Mouse (Mus musculus) midbrain, embryonic 12.5 days (tissue): ENCODE measurements at regions not wholly inside any gene's neighbourhood (a gene's known extent, or its start where the extent isn't known, plus 50 kb on each side); places are given as distances from the start of the nearest gene placed in this dataset.
A peak's percentile ranks its signal among the peaks of the same experiment; 100 is the strongest.

Source experiments
- ATAC-seq: fragments of 200-750 bp; cut with Nextera tagmentation; 2 replicates; pipeline ENCODE4 v1.8.0; 2017; ENCODE audit warnings: low read depth, moderate TSS enrichment, moderate library complexity; ENCODE audit not compliant: low FRiP score
- H3K27ac ChIP-seq: fragments of 300-500 bp; sonication (generic); replicated peaks from 2 replicates; pipeline ENCODE4 v1.5.1; 2016; ENCODE audit warnings: mild to moderate bottlenecking
- H3K27me3 ChIP-seq: fragments of 300-500 bp; sonication (generic); 2 replicates; pipeline ENCODE4 v1.6.1; 2016; ENCODE audit warnings: mild to moderate bottlenecking
- H3K36me3 ChIP-seq: fragments of 300-500 bp; sonication (generic); 2 replicates; pipeline ENCODE4 v1.6.1; 2016
- H3K4me1 ChIP-seq: fragments of 300-500 bp; sonication (generic); 2 replicates; pipeline ENCODE4 v1.6.1; 2016
- H3K4me2 ChIP-seq: fragments of 300-500 bp; sonication (generic); replicated peaks from 2 replicates; pipeline ENCODE4 v1.6.1; 2016; ENCODE audit warnings: mild to moderate bottlenecking, moderate library complexity
- H3K4me3 ChIP-seq: fragments of 300-500 bp; sonication (generic); 2 replicates; pipeline ENCODE4 v1.5.1; 2016; ENCODE audit warnings: mild to moderate bottlenecking
- H3K9ac ChIP-seq: fragments of 300-500 bp; sonication (generic); replicated peaks from 2 replicates; pipeline ENCODE4 v1.6.1; 2016; ENCODE audit warnings: mild to moderate bottlenecking, moderate library complexity
- H3K9me3 ChIP-seq: fragments of 300-500 bp; sonication (generic); 2 replicates; pipeline ENCODE4 v1.6.1; 2016; ENCODE audit warnings: mild to moderate bottlenecking
- WGBS: fragments of 180-500 bp; shearing (Covaris S2); methylation state at CpG from one replicate; pipeline ENCODE4 v1.1.7; 2016; 5-methylcytosine and 5-hydroxymethylcytosine counted together

- Histone ChIP-seq H3K36me3 (no peaks in the 10 kb centered on the region), H3K9ac (no peak overlapping the region), H3K27me3 (peaks cover 17% of the 10 kb centered on the region), H3K9me3 (no peaks in the 10 kb centered on the region), H3K4me2 (no peak overlapping the region), H3K4me3 (no peak overlapping the region), H3K27ac (no peak overlapping the region), H3K4me1 (peaks cover 7% of the 10 kb centered on the region; the same call in 1 of the 2 replicates)
- ATAC-seq = no peak
- WGBS = 94% methylated on average over 7 of the region's 7 CpGs
Observed at GRCm38 (mm10) chr1:88968142-88968541, 102.1 kb upstream of the Sh3bp4 start.

DNA sequence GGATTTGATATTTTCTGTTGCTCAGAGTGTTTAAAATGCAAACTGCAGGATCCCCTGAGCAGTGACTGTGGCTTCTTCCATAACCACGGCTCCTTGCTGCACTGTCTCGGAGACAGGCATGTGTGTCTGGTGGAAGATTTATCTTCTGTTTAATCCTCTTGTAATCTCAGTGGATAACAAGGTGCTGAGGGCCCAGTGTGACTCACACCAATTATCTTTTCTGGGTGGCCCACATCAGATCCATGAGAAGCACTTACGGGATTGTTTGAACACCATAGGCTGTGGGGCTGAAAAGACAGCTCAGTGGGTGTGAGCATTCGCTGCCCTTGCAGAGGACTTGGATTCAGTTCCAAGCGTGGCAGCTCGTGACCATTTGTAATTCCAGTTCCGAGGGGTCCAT lies 101.2 kb upstream of the Sh3bp4 start:
- WGBS = 63% methylated on average over 7 of the region's 7 CpGs
- Histone ChIP-seq H3K9ac (no peak overlapping the region), H3K36me3 (no peaks in the 10 kb centered on the region), H3K4me2 (no peak overlapping the region), H3K4me3 (no peak overlapping the region), H3K4me1 (peaks cover 7% of the 10 kb centered on the region; the same call in 1 of the 2 replicates), H3K27me3 (peaks cover 17% of the 10 kb centered on the region), H3K9me3 (no peaks in the 10 kb centered on the region), H3K27ac (no peak overlapping the region)
- ATAC-seq = no peak

- H3K27me3 ChIP-seq = peaks cover 17% of the 10 kb centered on the region
- H3K4me3 ChIP-seq = no peak overlapping the region
- no peak for ATAC-seq
- no peak overlapping the region for H3K4me2 ChIP-seq
- no peaks in the 10 kb centered on the region for H3K9me3 ChIP-seq
- WGBS = 89% methylated on average over 3 of the region's 3 CpGs
- no peak overlapping the region for H3K9ac ChIP-seq
- peaks cover 7% of the 10 kb centered on the region; the same call in 1 of the 2 replicates for H3K4me1 ChIP-seq
- no peak overlapping the region for H3K27ac ChIP-seq
- no peaks in the 10 kb centered on the region for H3K36me3 ChIP-seq
Observed at GRCm38 (mm10) chr1:88969630-88970029, 100.6 kb upstream of the Sh3bp4 start.

DNA sequence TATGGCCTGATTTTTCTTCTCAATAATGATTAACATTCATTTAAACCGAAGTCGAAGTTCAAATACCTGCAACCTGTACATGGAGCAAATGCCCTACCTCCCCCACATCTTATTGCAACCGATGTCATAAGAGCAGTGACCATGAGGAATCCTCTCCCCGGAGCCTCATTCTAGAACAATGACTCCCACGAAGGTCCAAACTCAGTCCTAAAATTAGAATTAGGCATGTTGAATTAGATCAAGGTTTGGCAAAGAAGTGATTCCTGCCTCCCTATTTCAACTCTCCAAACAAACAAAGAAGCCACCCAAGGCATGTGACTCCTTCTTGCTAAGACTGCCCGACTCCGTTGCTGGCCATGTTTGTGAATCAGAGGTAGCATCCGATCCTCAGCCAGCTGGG lies 94.1 kb upstream of the Sh3bp4 start:
- no peaks in the 10 kb centered on the region for H3K36me3 ChIP-seq
- H3K4me3 ChIP-seq = no peak overlapping the region
- 91% methylated on average over 8 of the region's 8 CpGs for whole genome bisulfite sequencing
- no peak overlapping the region for H3K9ac ChIP-seq
- peaks cover 6% of the 10 kb centered on the region; the same call in 1 of the 2 replicates for H3K9me3 ChIP-seq
- H3K27me3 ChIP-seq = no peaks in the 10 kb centered on the region
- peaks cover 7% of the 10 kb centered on the region; the same call in 1 of the 2 replicates for H3K4me1 ChIP-seq
- no peak for ATAC-seq
- H3K4me2 ChIP-seq = no peak overlapping the region
- H3K27ac ChIP-seq = no peak overlapping the region

DNA sequence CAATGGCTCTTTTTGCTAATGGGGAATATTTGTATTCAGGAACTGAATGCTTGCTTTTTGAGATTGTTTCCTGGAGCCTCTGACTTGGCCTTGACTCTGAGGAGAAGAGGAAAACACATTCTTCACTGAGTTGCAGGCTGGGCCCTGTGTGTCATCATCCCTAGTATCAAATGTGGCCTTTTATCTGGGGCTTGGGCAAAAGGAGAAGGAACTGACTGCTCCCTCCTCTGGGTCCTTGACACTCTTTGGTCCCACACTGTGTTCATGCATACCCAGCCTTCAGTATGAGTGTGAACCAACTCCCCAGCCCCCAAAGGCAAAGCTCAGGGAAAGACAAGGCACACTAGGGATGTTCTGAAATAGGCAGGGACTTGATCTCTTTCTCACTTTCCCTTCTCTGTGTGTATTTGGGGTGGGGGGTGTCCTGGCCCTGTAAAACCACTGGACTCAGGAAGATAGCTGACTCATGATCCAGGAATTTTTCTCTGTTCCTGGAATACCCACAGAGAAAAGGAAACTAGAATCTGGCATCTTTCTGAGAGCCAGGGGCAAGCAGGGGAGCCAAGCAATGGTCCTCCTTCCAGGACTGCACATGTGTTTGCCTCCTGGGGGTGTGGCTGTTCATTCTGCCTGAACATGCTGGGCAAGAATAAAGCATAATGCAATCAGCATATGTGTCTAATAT lies 82.1 kb upstream of the Sh3bp4 start:
- no peaks in the 10 kb centered on the region for H3K4me1 ChIP-seq
- H3K9me3 ChIP-seq = no peaks in the 10 kb centered on the region
- H3K27ac ChIP-seq = no peak overlapping the region
- no peak for ATAC-seq
- H3K36me3 ChIP-seq = no peaks in the 10 kb centered on the region
- no peak overlapping the region for H3K9ac ChIP-seq
- no peaks in the 10 kb centered on the region for H3K27me3 ChIP-seq
- H3K4me3 ChIP-seq = no peak overlapping the region
- no peak overlapping the region for H3K4me2 ChIP-seq

- Histone ChIP-seq H3K4me2 (no peak overlapping the region), H3K9me3 (no peaks in the 10 kb centered on the region), H3K27me3 (no peaks in the 10 kb centered on the region), H3K27ac (no peak overlapping the region), H3K36me3 (no peaks in the 10 kb centered on the region), H3K4me1 (peaks cover 15% of the 10 kb centered on the region; the same call in 1 of the 2 replicates), H3K4me3 (no peak overlapping the region), H3K9ac (no peak overlapping the region)
- ATAC-seq = no peak
- 73% methylated on average over 12 of the region's 12 CpGs for WGBS
Observed at GRCm38 (mm10) chr1:88994588-88995331, 75.5 kb upstream of the Sh3bp4 start.

GRCm38 (mm10) chr1:88995945-88996344 lies 74.3 kb upstream of the Sh3bp4 start:
- Histone ChIP-seq H3K27me3 (no peaks in the 10 kb centered on the region), H3K4me3 (no peak overlapping the region), H3K4me2 (0 out of 2 replicates have a peak overlapping the region, but pooled peaks have one; percentile 6), H3K9ac (no peak overlapping the region), H3K36me3 (no peaks in the 10 kb centered on the region), H3K4me1 (peaks cover 15% of the 10 kb centered on the region; the same call in 1 of the 2 replicates), H3K27ac (no peak overlapping the region), H3K9me3 (no peaks in the 10 kb centered on the region)
- 27% methylated on average over 8 of the region's 8 CpGs for WGBS
- no peak for ATAC-seq

DNA sequence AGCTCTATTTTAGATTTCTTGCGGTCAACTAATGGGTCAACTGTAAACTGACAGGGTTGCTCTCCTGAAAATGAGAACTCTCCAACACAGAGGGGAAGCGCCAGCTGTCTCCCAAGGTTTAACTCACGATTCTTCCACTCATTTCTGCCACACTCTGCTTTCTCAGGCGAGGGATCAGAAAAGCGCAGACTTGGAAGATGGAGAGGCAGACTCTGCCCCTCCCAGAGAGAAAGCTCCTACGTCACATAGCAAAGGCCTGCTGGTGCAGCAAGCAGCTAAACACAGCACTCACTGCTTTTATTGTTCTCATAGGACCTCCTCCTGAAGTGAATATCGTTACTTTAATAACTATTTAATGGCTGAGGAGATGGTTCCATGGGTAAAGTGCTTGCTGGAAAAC lies 73.6 kb upstream of the Sh3bp4 start:
- H3K9me3 ChIP-seq = no peaks in the 10 kb centered on the region
- WGBS = 63% methylated on average over 7 of the region's 7 CpGs
- no peak overlapping the region for H3K4me2 ChIP-seq
- H3K36me3 ChIP-seq = no peaks in the 10 kb centered on the region
- H3K27me3 ChIP-seq = no peaks in the 10 kb centered on the region
- ATAC-seq = no peak
- H3K27ac ChIP-seq = no peak overlapping the region
- H3K4me1 ChIP-seq = peaks cover 15% of the 10 kb centered on the region; the same call in 1 of the 2 replicates
- no peak overlapping the region for H3K9ac ChIP-seq
- no peak overlapping the region for H3K4me3 ChIP-seq

DNA sequence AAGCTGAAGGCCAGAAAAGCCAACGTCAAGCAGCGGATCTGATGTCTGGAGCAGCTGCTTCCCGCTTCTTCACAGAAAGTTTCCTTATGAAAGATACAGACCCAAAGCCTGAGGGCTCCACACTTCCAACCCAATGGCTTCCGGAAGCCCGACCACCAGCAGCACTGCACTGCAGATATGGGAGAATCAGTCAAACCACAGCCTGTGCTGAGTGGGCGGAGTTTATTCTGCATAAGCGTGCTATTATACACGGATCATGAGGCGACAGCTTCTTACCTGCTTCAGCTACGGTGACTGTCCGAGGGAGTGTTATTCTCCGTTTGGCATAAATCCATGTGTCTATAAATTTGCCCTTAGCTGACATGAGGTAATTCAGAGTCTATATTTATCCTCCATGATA lies 72.4 kb upstream of the Sh3bp4 start:
- Histone ChIP-seq H3K4me1 (peaks cover 15% of the 10 kb centered on the region; the same call in 1 of the 2 replicates), H3K9me3 (no peaks in the 10 kb centered on the region), H3K9ac (no peak overlapping the region), H3K4me2 (no peak overlapping the region), H3K4me3 (no peak overlapping the region), H3K36me3 (no peaks in the 10 kb centered on the region), H3K27ac (no peak overlapping the region), H3K27me3 (no peaks in the 10 kb centered on the region)
- 89% methylated on average over 12 of the region's 12 CpGs for WGBS
- no peak for ATAC-seq

DNA sequence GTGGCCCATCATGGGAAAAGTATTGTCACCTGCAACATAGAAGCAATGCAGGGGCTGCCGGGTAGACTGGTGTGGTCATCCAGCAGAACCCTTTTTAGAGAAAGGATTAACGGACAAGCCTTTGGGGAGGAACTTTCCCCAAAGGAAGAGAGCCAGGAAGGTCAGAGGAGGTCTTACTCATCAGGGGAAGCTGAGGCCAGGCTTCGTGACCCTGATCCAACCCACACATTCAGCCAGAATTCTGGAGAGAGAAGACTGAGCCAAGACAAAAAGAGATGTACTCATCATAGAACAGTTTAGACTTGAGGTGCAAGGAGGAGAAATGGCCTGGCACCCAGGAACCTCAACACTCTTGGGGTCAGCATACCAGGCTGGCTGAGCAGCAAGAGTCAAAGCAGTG lies 67.9 kb upstream of the Sh3bp4 start:
- H3K9me3 ChIP-seq = no peaks in the 10 kb centered on the region
- no peaks in the 10 kb centered on the region for H3K4me1 ChIP-seq
- 80% methylated on average over 3 of the region's 3 CpGs for WGBS
- no peak for ATAC-seq
- no peak overlapping the region for H3K9ac ChIP-seq
- H3K36me3 ChIP-seq = no peaks in the 10 kb centered on the region
- H3K27ac ChIP-seq = no peak overlapping the region
- H3K4me3 ChIP-seq = no peak overlapping the region
- H3K4me2 ChIP-seq = no peak overlapping the region
- no peaks in the 10 kb centered on the region; the same call in 1 of the 2 replicates for H3K27me3 ChIP-seq

DNA sequence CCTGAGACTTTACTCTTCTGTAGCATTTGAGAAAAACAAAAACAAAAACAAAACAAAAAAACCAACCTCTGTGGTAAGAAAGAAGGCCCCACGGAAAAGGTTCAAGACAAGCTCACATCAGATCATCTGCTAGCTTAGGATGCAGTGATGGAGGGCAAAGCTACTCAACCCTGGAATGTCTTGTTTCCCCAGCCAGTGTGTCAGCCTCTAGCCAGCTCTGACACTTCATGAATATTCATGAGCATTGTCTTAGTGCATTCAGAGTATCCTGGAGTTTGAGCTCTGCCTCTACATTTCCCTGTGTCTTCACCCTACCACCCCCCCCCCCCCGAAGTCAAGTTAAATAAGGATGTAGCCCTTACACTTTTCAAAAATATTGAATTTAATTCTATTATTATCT lies 66.5 kb upstream of the Sh3bp4 start:
- H3K27ac ChIP-seq = no peak overlapping the region
- H3K9me3 ChIP-seq = no peaks in the 10 kb centered on the region
- 42% methylated on average over 2 of the region's 2 CpGs for WGBS
- H3K4me1 ChIP-seq = no peaks in the 10 kb centered on the region
- H3K9ac ChIP-seq = no peak overlapping the region
- no peak overlapping the region for H3K4me3 ChIP-seq
- ATAC-seq = peak; percentile 63; the same call in 1 of the 2 replicates
- no peaks in the 10 kb centered on the region; the same call in 1 of the 2 replicates for H3K27me3 ChIP-seq
- no peaks in the 10 kb centered on the region for H3K36me3 ChIP-seq
- H3K4me2 ChIP-seq = no peak overlapping the region

GRCm38 (mm10) chr1:89007476-89007875 lies 62.7 kb upstream of the Sh3bp4 start:
- Histone ChIP-seq H3K27ac (no peak overlapping the region), H3K4me2 (no peak overlapping the region), H3K4me1 (0 out of 2 replicates have a peak, but pooled peaks cover 4% of the 10 kb centered on the region), H3K9me3 (no peaks in the 10 kb centered on the region), H3K4me3 (no peak overlapping the region), H3K36me3 (no peaks in the 10 kb centered on the region), H3K9ac (no peak overlapping the region), H3K27me3 (no peaks in the 10 kb centered on the region; the same call in 1 of the 2 replicates)
- ATAC-seq = no peak
- WGBS = 97% methylated on average over 7 of the region's 7 CpGs
